Mouse (Mus musculus) MEL (cell line): Measurements from ENCODE around the gene Med8. TPM values are rescaled to one million over a fixed set of nuclear protein-coding genes. Genes with fewer than 3 reads are reported as not detected.

ENCODE experiments used
- DNase-seq: peaks from one replicate; pipeline ENCODE4 v3.0.0; 2011; ENCODE audit warnings: low read depth, low spot score
- H3K27ac ChIP-seq: 2 replicates; pipeline ENCODE4 v1.5.1; 2012; ENCODE audit warnings: low read depth, mild to moderate bottlenecking, control low read depth, low read length, moderate library complexity; ENCODE audit not compliant: control insufficient read depth
- H3K27me3 ChIP-seq, 2 experiments: fragments of 150-350 bp in 1 of 2; sonication (generic) in 1 of 2; 2 replicates each; pipeline ENCODE4 v1.6.1; 2012; ENCODE audit warnings: low read length in 2 of 2, mild to moderate bottlenecking in 2 of 2, improper control_type of control experiment in 1 of 2, moderate library complexity in 1 of 2; ENCODE audit not compliant: insufficient read depth in 2 of 2, control insufficient read depth in 1 of 2
- H3K36me3 ChIP-seq, 2 experiments: 2 replicates each; pipeline ENCODE4 v1.6.1; 2012 to 2014; ENCODE audit warnings: low read length in 2 of 2, improper control_type of control experiment in 1 of 2, inconsistent platforms in 1 of 2, mild to moderate bottlenecking in 1 of 2; ENCODE audit not compliant: insufficient read depth in 2 of 2, control insufficient read depth in 1 of 2
- H3K4me1 ChIP-seq, 2 experiments: fragments of 150-350 bp in 1 of 2; sonication (generic) in 1 of 2; 2 replicates each; pipeline ENCODE4 v1.6.1; 2012; ENCODE audit warnings: low read length in 2 of 2, improper control_type of control experiment in 1 of 2, mild to moderate bottlenecking in 1 of 2; ENCODE audit not compliant: insufficient read depth in 2 of 2, control insufficient read depth in 1 of 2
- H3K4me3 ChIP-seq, 2 experiments: fragments of 150-350 bp in 1 of 2; sonication (generic) in 1 of 2; 2 replicates each; pipeline ENCODE4 v1.5.1; 2012; ENCODE audit warnings: low read depth in 2 of 2, low read length in 2 of 2, mild to moderate bottlenecking in 2 of 2, moderate library complexity in 2 of 2, control low read depth in 1 of 2, improper control_type of control experiment in 1 of 2; ENCODE audit not compliant: control insufficient read depth in 1 of 2, insufficient read depth in 1 of 2
- H3K79me2 ChIP-seq: 2 replicates; pipeline ENCODE4 v1.6.1; 2012; ENCODE audit warnings: mild to moderate bottlenecking, low read length, moderate library complexity; ENCODE audit not compliant: control insufficient read depth, poor library complexity, insufficient read depth
- H3K9ac ChIP-seq: 2 replicates; pipeline ENCODE4 v1.6.1; 2012; ENCODE audit warnings: low read depth, mild to moderate bottlenecking, control low read depth, low read length, moderate library complexity; ENCODE audit not compliant: control insufficient read depth, poor library complexity, severe bottlenecking
- H3K9me3 ChIP-seq: fragments of 150-350 bp; sonication (generic); replicated peaks from 2 replicates; pipeline ENCODE4 v1.6.1; 2012; ENCODE audit warnings: mild to moderate bottlenecking, low read length, improper control_type of control experiment, moderate library complexity; ENCODE audit not compliant: insufficient read depth
- BHLHE40 ChIP-seq: IDR thresholded peaks from 2 replicates; pipeline ENCODE4 v1.6.1; 2012; ENCODE audit warnings: low read depth, mild to moderate bottlenecking, inconsistent platforms, low read length, improper control_type of control experiment, borderline replicate concordance
- CHD1 ChIP-seq: IDR thresholded peaks from 2 replicates; pipeline ENCODE4 v1.6.1; 2012; ENCODE audit warnings: low read depth, mild to moderate bottlenecking, inconsistent platforms, low read length, improper control_type of control experiment
- CHD2 ChIP-seq: IDR thresholded peaks from 2 replicates; pipeline ENCODE4 v1.6.1; 2011; ENCODE audit warnings: low read length, improper control_type of control experiment
- E2F4 ChIP-seq: IDR thresholded peaks from 2 replicates; pipeline ENCODE4 v1.6.1; 2011; ENCODE audit warnings: low read depth, low read length, improper control_type of control experiment, borderline replicate concordance
- ELF1 ChIP-seq: IDR thresholded peaks from 2 replicates; pipeline ENCODE4 v1.6.1; 2014; ENCODE audit warnings: low read depth, mild to moderate bottlenecking, inconsistent platforms, low read length, improper control_type of control experiment, moderate library complexity
- EP300 ChIP-seq, 2 experiments: IDR thresholded peaks; 2 replicates each; pipeline ENCODE4 v1.6.1; 2011; ENCODE audit warnings: improper control_type of control experiment in 2 of 2, low read length in 2 of 2, low read depth in 1 of 2, mild to moderate bottlenecking in 1 of 2
- GATA1 ChIP-seq: IDR thresholded peaks from 2 replicates; pipeline ENCODE4 v1.6.1; 2011; ENCODE audit warnings: low read depth, low read length, improper control_type of control experiment
- HCFC1 ChIP-seq: IDR thresholded peaks from 2 replicates; pipeline ENCODE4 v1.6.1; 2012; ENCODE audit warnings: low read depth, mild to moderate bottlenecking, inconsistent platforms, low read length, improper control_type of control experiment, moderate library complexity
- MAX ChIP-seq: IDR thresholded peaks from 2 replicates; pipeline ENCODE4 v1.6.1; 2011; ENCODE audit warnings: low read length, improper control_type of control experiment
- MAZ ChIP-seq: IDR thresholded peaks from 2 replicates; pipeline ENCODE4 v1.6.1; 2012; ENCODE audit warnings: low read depth, mild to moderate bottlenecking, inconsistent platforms, low read length, improper control_type of control experiment
- MEF2A ChIP-seq: IDR thresholded peaks from 2 replicates; pipeline ENCODE4 v1.6.1; 2014; ENCODE audit warnings: low read depth, mild to moderate bottlenecking, inconsistent platforms, low read length, improper control_type of control experiment; ENCODE audit not compliant: poor library complexity, insufficient replicate concordance, severe bottlenecking; ENCODE audit errors: extremely low read depth
- MXI1 ChIP-seq: IDR thresholded peaks from 2 replicates; pipeline ENCODE4 v1.6.1; 2011; ENCODE audit warnings: mild to moderate bottlenecking, low read depth, low read length, improper control_type of control experiment
- MYB ChIP-seq: IDR thresholded peaks from 2 replicates; pipeline ENCODE4 v1.6.1; 2011; ENCODE audit warnings: mild to moderate bottlenecking, low read depth, low read length, improper control_type of control experiment
- MYC ChIP-seq: IDR thresholded peaks from 2 replicates; pipeline ENCODE4 v1.6.1; 2011; ENCODE audit warnings: low read depth, mild to moderate bottlenecking, low read length, improper control_type of control experiment, moderate library complexity
- NELFE ChIP-seq: IDR thresholded peaks from 2 replicates; pipeline ENCODE4 v1.6.1; 2011; ENCODE audit warnings: low read depth, low read length, improper control_type of control experiment
- POLR2A ChIP-seq, 2 experiments: IDR thresholded peaks; 2 replicates each; pipeline ENCODE4 v1.6.1; 2011 to 2012; ENCODE audit warnings: low read length in 2 of 2, mild to moderate bottlenecking in 2 of 2, control low read depth in 1 of 2, improper control_type of control experiment in 1 of 2, low read depth in 1 of 2, moderate library complexity in 1 of 2; ENCODE audit not compliant: control insufficient read depth in 1 of 2, insufficient read depth in 1 of 2, poor library complexity in 1 of 2
- POLR2AphosphoS2 ChIP-seq: IDR thresholded peaks from 2 replicates; pipeline ENCODE4 v1.6.1; 2011; ENCODE audit warnings: low read length, improper control_type of control experiment
- POLR2AphosphoS5 ChIP-seq: IDR thresholded peaks from 2 replicates; pipeline ENCODE4 v1.6.1; 2012; ENCODE audit warnings: low read depth, borderline replicate concordance, mild to moderate bottlenecking, inconsistent platforms, low read length, moderate library complexity, mixed read lengths
- RCOR1 ChIP-seq: IDR thresholded peaks from 2 replicates; pipeline ENCODE4 v1.6.1; 2012; ENCODE audit warnings: low read depth, mild to moderate bottlenecking, inconsistent platforms, low read length, improper control_type of control experiment
- SIN3A ChIP-seq: IDR thresholded peaks from 2 replicates; pipeline ENCODE4 v1.6.1; 2012; ENCODE audit warnings: low read length, improper control_type of control experiment, inconsistent platforms
- TBP ChIP-seq: IDR thresholded peaks from 2 replicates; pipeline ENCODE4 v1.8.0; 2011; ENCODE audit warnings: low read depth, low read length, improper control_type of control experiment
- TCF12 ChIP-seq: IDR thresholded peaks from 2 replicates; pipeline ENCODE4 v1.6.1; 2014; ENCODE audit warnings: low read depth, mild to moderate bottlenecking, inconsistent platforms, low read length, improper control_type of control experiment, moderate library complexity
- UBTF ChIP-seq: IDR thresholded peaks from 2 replicates; pipeline ENCODE4 v1.6.1; 2012; ENCODE audit warnings: low read depth, mild to moderate bottlenecking, inconsistent platforms, low read length, improper control_type of control experiment, moderate library complexity, borderline replicate concordance; ENCODE audit not compliant: insufficient read depth
- USF1 ChIP-seq: IDR thresholded peaks from 2 replicates; pipeline ENCODE4 v1.6.1; 2014; ENCODE audit warnings: low read depth, mild to moderate bottlenecking, inconsistent platforms, low read length, improper control_type of control experiment, moderate library complexity
- ZMIZ1 ChIP-seq: IDR thresholded peaks from 2 replicates; pipeline ENCODE4 v1.6.1; 2012; ENCODE audit warnings: low read depth, mild to moderate bottlenecking, inconsistent platforms, low read length, improper control_type of control experiment, moderate library complexity
- polyA plus RNA-seq, 2 experiments: library from polyadenylated mRNA; stranded (reverse) in 1 of 2; unstranded in 1 of 2; fragments of >175 nt in 1 of 2; fragments of >200 nt in 1 of 2; gene quantifications; 2 replicates each; pipeline versions ENCODE4 v1.2.1 to v1.2.4; 2012; ENCODE audit warnings: low replicate concordance in 2 of 2, low read depth in 1 of 2; ENCODE audit not compliant: insufficient read length in 2 of 2, insufficient read depth in 1 of 2, missing spikeins in 1 of 2
- total RNA-seq: library from RNA; depleted of rRNA; stranded (reverse); fragments of 300-350 nt; gene quantifications from 2 replicates; pipeline ENCODE4 v1.2.3, GENCODE M21; 2012

The Med8 gene
- total and polyA plus RNA-seq, 3 experiments: 84.2 to 159 (median 134) TPM

GRCm38 (mm10) chr4:118436820-118437603, 27.9 kb downstream of the Med8 start, which contains the start of gene Cdc20:
Gene Cdc20 (minus strand): TSS chr4:118437352.
- peak within 1 kb of the TSS; percentile 80 for H3K9ac ChIP-seq

GRCm38 (mm10) chr4:118437829-118438253, 28.7 kb downstream of the Med8 start:
- Histone ChIP-seq H3K79me2 (peaks cover 29% of the 10 kb centered on the region), H3K36me3 (peaks cover 2 to 12% of the 10 kb centered on the region in 2 experiments), H3K27ac (peak overlapping the region; percentile 66), H3K4me1 (peaks cover 0 to 18% of the 10 kb centered on the region in 2 experiments; a peak in 2 of 4 replicates), H3K9me3 (no peaks in the 10 kb centered on the region), H3K4me3 (peak overlapping the region; percentile 53 to 68), H3K9ac (peak overlapping the region; percentile 80), H3K27me3 (peaks cover 0 to 2% of the 10 kb centered on the region in 2 experiments; a peak in 2 of 4 replicates)
- DNase-seq: peak; percentile 56
- TF ChIP-seq ELF1 (no peak), MAZ (0 out of 2 replicates have a peak, but pooled peaks have one; percentile 40), MAX (no peak), MXI1 (no peak), MEF2A (no peak)

More at GRCm38 (mm10) chr4:118436820-118437603, 27.9 kb downstream of the Med8 start, which contains the start of gene Cdc20:
- H3K36me3 ChIP-seq: peaks cover 2 to 12% of the 10 kb centered on the region in 2 experiments
- peak within 1 kb of the TSS; percentile 68 for H3K27ac ChIP-seq
- DNase-seq: peak; percentile 97
- TF ChIP-seq BHLHE40: no peak
- TF ChIP-seq GATA1: no peak
- peak; percentile 93 for TF ChIP-seq SIN3A
- peak; percentile 48; the same call in 1 of the 2 replicates for TF ChIP-seq MYC
- TF ChIP-seq TBP: peak; percentile 90
- peak; percentile 94 for TF ChIP-seq MXI1
- TF ChIP-seq POLR2AphosphoS2: peak; percentile 89
- no peak for TF ChIP-seq MEF2A
- peak; percentile 83 for TF ChIP-seq HCFC1
- TF ChIP-seq CHD1: no peak
- TF ChIP-seq POLR2AphosphoS5: 0 out of 2 replicates have a peak, but pooled peaks have one; percentile 62
- peak; percentile 95 for TF ChIP-seq CHD2
- TF ChIP-seq USF1: no peak
- TF ChIP-seq ELF1: peak; percentile 87
- TF ChIP-seq UBTF: no peak
- TF ChIP-seq NELFE: peak; percentile 84
- no peak for TF ChIP-seq RCOR1
- TF ChIP-seq E2F4: no peak
- no peak; a peak in 1 of 4 replicates for TF ChIP-seq EP300 (IDR thresholded peaks at IDR 0.05; ENCODE audit: low read depth in 1 of 2, low read length in 2 of 2)
- TF ChIP-seq ZMIZ1: peak; percentile 91
- TF ChIP-seq MAX: peak; percentile 72
- peak; percentile 86 to 92; a peak in 3 of 4 replicates for TF ChIP-seq POLR2A (IDR thresholded peaks at IDR 0.05; ENCODE audit: control insufficient read depth in 1 of 2, insufficient read depth in 1 of 2, low read depth in 1 of 2, low read length in 2 of 2, poor library complexity in 1 of 2)
- peak; percentile 53 for TF ChIP-seq TCF12
- TF ChIP-seq MYB: peak; percentile 97
- TF ChIP-seq, all 39 proteins: peak for 15
- Histone ChIP-seq H3K79me2 (peaks cover 29% of the 10 kb centered on the region), H3K4me3 (peak within 1 kb of the TSS; percentile 55 to 68), H3K4me1 (peaks cover 0 to 18% of the 10 kb centered on the region in 2 experiments; a peak in 2 of 4 replicates), H3K9me3 (no peaks in the 10 kb centered on the region), H3K27me3 (no peaks in the 10 kb centered on the region)
